Mouse (Mus musculus) limb, embryonic 12.5 days (tissue): Measurements from ENCODE around the gene Mrpl42. TPM values are rescaled to one million over a fixed set of nuclear protein-coding genes. Genes with fewer than 3 reads are reported as not detected.

ENCODE experiments used
- polyA plus RNA-seq: library from polyadenylated mRNA; unstranded; fragments of >200 nt; fragmentation: Nextera tagmentation; extraction: Ambion mirVana; gene quantifications from 2 replicates; pipeline ENCODE4 v1.2.1, GENCODE M21; 2016

Gene Mrpl42
- polyA plus RNA-seq, 1 experiment from 2014 or later = 333 TPM

Other genes starting within 250 kb of the Mrpl42 start
- gene Cradd, start 177.8 kb downstream of the Mrpl42 start, polyA plus RNA-seq = 12.2 TPM in 2 replicates
- 61.3 and 72.4 TPM in 2 replicates for gene Socs2, start 84.8 kb downstream of the Mrpl42 start, polyA plus RNA-seq
- gene Ube2n, start 13.2 kb upstream of the Mrpl42 start, polyA plus RNA-seq = 326 and 351 TPM in 2 replicates
- 111 and 120 TPM in 2 replicates for gene Nudt4, start 62.2 kb upstream of the Mrpl42 start, polyA plus RNA-seq
- gene Anapc15-ps, start 171.5 kb upstream of the Mrpl42 start, polyA plus RNA-seq = not detected in 2 replicates